Mouse (Mus musculus) hindlimb bud, embryonic 11.5 days (tissue): ENCODE results near the gene Rcan1.

Experiments
- DNase-seq: peaks from one replicate; pipeline ENCODE4 v3.0.0-alpha.2; 2012; ENCODE audit warnings: low read depth, low spot score; ENCODE audit errors: extremely low spot score

Rcan1 gene

GRCm38 (mm10) chr16:92472898-92473297 is 2.2 kb upstream of the Rcan1 start:
- DNase-seq, result no peak

GRCm38 (mm10) chr16:92468459-92468858 is 2.2 kb downstream of the Rcan1 start:
- DNase-seq, result no peak

GRCm38 (mm10) chr16:92467041-92467440 is 3.6 kb downstream of the Rcan1 start:
- no peak for DNase-seq

- peak; percentile 96 for DNase-seq
These were observed 4.8 kb downstream of the Rcan1 start for GRCm38 (mm10) chr16:92465642-92466526.

- no peak for DNase-seq
These were observed 5.4 kb downstream of the Rcan1 start for GRCm38 (mm10) chr16:92465226-92465625.

- DNase-seq, result no peak
These were observed 6.2 kb downstream of the Rcan1 start for GRCm38 (mm10) chr16:92464390-92464972.

GRCm38 (mm10) chr16:92461412-92461811 is 9.3 kb downstream of the Rcan1 start:
- no peak for DNase-seq

GRCm38 (mm10) chr16:92457594-92457993 is 13.1 kb downstream of the Rcan1 start:
- DNase-seq, result peak; percentile 42

- DNase-seq, result no peak
These were observed 14.7 kb downstream of the Rcan1 start for GRCm38 (mm10) chr16:92455969-92456368.

- DNase-seq, result no peak
These were observed 15.2 kb downstream of the Rcan1 start for GRCm38 (mm10) chr16:92455488-92455887.

- no peak for DNase-seq
These were observed 16.2 kb downstream of the Rcan1 start for GRCm38 (mm10) chr16:92454495-92454894.

GRCm38 (mm10) chr16:92454002-92454401 is 16.7 kb downstream of the Rcan1 start:
- DNase-seq, result no peak

- DNase-seq, result no peak
These were observed 18.1 kb downstream of the Rcan1 start for GRCm38 (mm10) chr16:92452609-92453008.

GRCm38 (mm10) chr16:92451516-92452072 is 19.1 kb downstream of the Rcan1 start:
- no peak for DNase-seq

- no peak for DNase-seq
These were observed 20.3 kb downstream of the Rcan1 start for GRCm38 (mm10) chr16:92450331-92450730.

GRCm38 (mm10) chr16:92449080-92449479 is 21.6 kb downstream of the Rcan1 start:
- no peak for DNase-seq

GRCm38 (mm10) chr16:92445377-92445776 is 25.3 kb downstream of the Rcan1 start:
- no peak for DNase-seq

GRCm38 (mm10) chr16:92443644-92444113 is 27.0 kb downstream of the Rcan1 start:
- DNase-seq, result no peak

GRCm38 (mm10) chr16:92442946-92443345 is 27.7 kb downstream of the Rcan1 start:
- no peak for DNase-seq

GRCm38 (mm10) chr16:92442150-92442549 is 28.5 kb downstream of the Rcan1 start:
- DNase-seq, result no peak

GRCm38 (mm10) chr16:92441203-92441602 is 29.5 kb downstream of the Rcan1 start:
- DNase-seq, result no peak

- no peak for DNase-seq
These were observed 30.4 kb downstream of the Rcan1 start for GRCm38 (mm10) chr16:92440229-92440628.
